Mouse (Mus musculus) cerebellum, adult 2 months (tissue): ENCODE results near the gene Olfr221.

Experiments used
- CTCF ChIP-seq: fragments of 200-500 bp; IDR thresholded peaks from 2 replicates; pipeline ENCODE4 v1.5.1; 2011; ENCODE audit warnings: low read depth, mild to moderate bottlenecking, control low read depth, low read length, moderate library complexity, borderline replicate concordance; ENCODE audit not compliant: insufficient read depth
- POLR2A ChIP-seq: fragments of 200-500 bp; IDR thresholded peaks from 2 replicates; pipeline ENCODE4 v1.6.1; 2011; ENCODE audit warnings: low read length, control low read depth, borderline replicate concordance; ENCODE audit not compliant: insufficient read depth

GRCm38 (mm10) chr14:52026342-52026741 is 15.9 kb downstream of the Olfr221 start:
- TF ChIP-seq POLR2A (no peak), CTCF (no peak)
